Mouse (Mus musculus) stomach, embryonic 15.5 days (tissue): Measurements from ENCODE around the gene F8. TPM values are rescaled to one million over a fixed set of nuclear protein-coding genes. Genes with fewer than 3 reads are reported as not detected.

Experiments used
- ATAC-seq: fragments of 200-750 bp; cut with Nextera tagmentation; 2 replicates; pipeline ENCODE4 v1.8.0; 2017; ENCODE audit warnings: low read depth, moderate number of reproducible peaks, moderate TSS enrichment; ENCODE audit not compliant: insufficient read depth, low FRiP score
- H3K27ac ChIP-seq: fragments of 300-500 bp; sonication (generic); 2 replicates; pipeline ENCODE4 v1.5.1; 2015; ENCODE audit warnings: mild to moderate bottlenecking, inconsistent platforms
- H3K27me3 ChIP-seq: fragments of 300-500 bp; sonication (generic); replicated peaks from 2 replicates; pipeline ENCODE4 v1.6.1; 2015; ENCODE audit warnings: inconsistent platforms
- H3K36me3 ChIP-seq: fragments of 300-500 bp; sonication (generic); 2 replicates; pipeline ENCODE4 v1.6.1; 2015; ENCODE audit warnings: inconsistent platforms
- H3K4me1 ChIP-seq: fragments of 300-500 bp; sonication (generic); 2 replicates; pipeline ENCODE4 v1.6.1; 2015; ENCODE audit warnings: inconsistent platforms
- H3K4me2 ChIP-seq: fragments of 300-500 bp; sonication (generic); 2 replicates; pipeline ENCODE4 v1.6.1; 2015; ENCODE audit warnings: mild to moderate bottlenecking, inconsistent platforms
- H3K4me3 ChIP-seq: fragments of 300-500 bp; sonication (generic); replicated peaks from 2 replicates; pipeline ENCODE4 v1.5.1; 2015; ENCODE audit warnings: inconsistent platforms
- H3K9ac ChIP-seq: fragments of 300-500 bp; sonication (generic); 2 replicates; pipeline ENCODE4 v1.6.1; 2015; ENCODE audit warnings: inconsistent platforms
- H3K9me3 ChIP-seq: fragments of 300-500 bp; sonication (generic); 2 replicates; pipeline ENCODE4 v1.6.1; 2016; ENCODE audit warnings: inconsistent platforms
- WGBS: fragments of 180-500 bp; shearing (Covaris S2); methylation state at CpG from one replicate; pipeline ENCODE4 v1.1.7; 2015; 5-methylcytosine and 5-hydroxymethylcytosine counted together
- polyA plus RNA-seq: library from polyadenylated mRNA; unstranded; fragments of >200 nt; fragmentation: Nextera tagmentation; extraction: Ambion mirVana; gene quantifications from 2 replicates; pipeline ENCODE4 v1.2.1, GENCODE M21; 2015

Gene F8
- polyA plus RNA-seq, 1 experiment from 2014 or later: 1.5 TPM

DNA sequence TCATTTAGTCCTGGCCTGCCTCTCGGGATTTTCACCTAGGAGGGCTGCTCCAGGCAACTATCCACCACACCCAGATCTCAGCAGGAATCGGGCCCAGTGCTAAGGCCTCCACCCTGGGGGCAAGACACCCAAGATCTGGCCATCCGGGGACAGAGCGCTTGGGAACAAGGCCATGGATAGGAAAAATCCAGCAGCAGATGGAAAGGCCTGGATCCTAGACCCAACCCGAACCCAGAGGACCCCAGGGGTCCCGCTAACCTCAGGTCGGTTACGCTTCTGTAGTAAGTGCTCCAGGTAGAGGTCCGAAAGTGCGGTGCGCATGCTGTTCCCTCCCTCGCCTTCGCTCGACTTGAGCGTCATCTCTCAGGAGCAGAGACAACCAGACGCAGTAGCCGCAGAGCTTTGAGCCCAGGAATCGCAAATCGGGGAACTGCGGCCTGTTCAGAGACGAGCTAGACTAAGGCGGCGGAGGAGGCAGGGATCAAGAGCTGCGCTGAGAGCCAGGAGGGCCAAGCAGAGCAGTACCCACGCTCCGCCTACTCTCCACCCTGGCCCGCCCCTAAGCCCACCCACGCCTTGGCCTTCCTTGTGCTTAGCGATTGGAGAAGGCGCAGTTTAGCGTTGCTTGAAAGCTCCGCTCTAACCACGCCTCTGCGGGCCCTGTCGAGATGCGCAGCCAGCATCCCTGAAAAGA lies 251.8 kb downstream of the F8 start, which contains the start of gene Mpp1:
Gene Mpp1, minus strand, starts transcription at position 550 of the 694 bp plus-strand sequence.
- H3K4me3 ChIP-seq: peak within 1 kb of the TSS; percentile 54
- H3K9ac ChIP-seq: peak within 1 kb of the TSS; percentile 48; the same call in 1 of the 2 replicates
- H3K27ac ChIP-seq: peak within 1 kb of the TSS; percentile 59; the same call in 1 of the 2 replicates
- H3K4me1 ChIP-seq: no peaks in the 10 kb centered on the region
- H3K27me3 ChIP-seq: no peaks in the 10 kb centered on the region
- no peaks in the 10 kb centered on the region for H3K9me3 ChIP-seq
- no peaks in the 10 kb centered on the region for H3K36me3 ChIP-seq
- WGBS: 9% methylated on average over 36 of the region's 36 CpGs
- H3K4me2 ChIP-seq: peak within 1 kb of the TSS; percentile 43
- peak; percentile 98 for ATAC-seq

DNA sequence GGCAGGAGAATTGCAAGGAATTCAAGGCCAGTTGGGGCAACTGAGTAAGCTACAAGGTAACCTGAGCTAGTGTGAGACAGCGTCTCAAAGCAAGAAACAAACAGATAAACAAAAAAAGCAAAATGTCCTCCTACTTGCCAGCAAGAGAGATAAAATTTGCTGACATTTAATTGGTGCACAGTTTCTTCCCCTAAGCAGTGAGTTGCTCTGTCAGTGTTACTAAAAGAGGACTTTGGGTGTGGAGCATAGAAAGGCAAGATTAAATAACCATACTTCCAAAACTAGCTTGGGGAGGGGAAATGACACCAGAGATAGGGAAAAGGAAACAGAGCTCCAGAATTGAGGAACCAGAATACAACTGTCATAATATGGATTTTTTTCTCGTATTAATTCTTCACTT lies 252.9 kb downstream of the F8 start:
- Histone ChIP-seq H3K36me3 (no peaks in the 10 kb centered on the region), H3K4me1 (no peaks in the 10 kb centered on the region), H3K4me3 (no peak overlapping the region), H3K4me2 (peak overlapping the region; percentile 43; the same call in 1 of the 2 replicates), H3K9me3 (no peaks in the 10 kb centered on the region), H3K27ac (no peak overlapping the region), H3K9ac (no peak overlapping the region), H3K27me3 (no peaks in the 10 kb centered on the region)
- ATAC-seq: no peak
- WGBS: 62% methylated on average over 2 of the region's 2 CpGs

DNA sequence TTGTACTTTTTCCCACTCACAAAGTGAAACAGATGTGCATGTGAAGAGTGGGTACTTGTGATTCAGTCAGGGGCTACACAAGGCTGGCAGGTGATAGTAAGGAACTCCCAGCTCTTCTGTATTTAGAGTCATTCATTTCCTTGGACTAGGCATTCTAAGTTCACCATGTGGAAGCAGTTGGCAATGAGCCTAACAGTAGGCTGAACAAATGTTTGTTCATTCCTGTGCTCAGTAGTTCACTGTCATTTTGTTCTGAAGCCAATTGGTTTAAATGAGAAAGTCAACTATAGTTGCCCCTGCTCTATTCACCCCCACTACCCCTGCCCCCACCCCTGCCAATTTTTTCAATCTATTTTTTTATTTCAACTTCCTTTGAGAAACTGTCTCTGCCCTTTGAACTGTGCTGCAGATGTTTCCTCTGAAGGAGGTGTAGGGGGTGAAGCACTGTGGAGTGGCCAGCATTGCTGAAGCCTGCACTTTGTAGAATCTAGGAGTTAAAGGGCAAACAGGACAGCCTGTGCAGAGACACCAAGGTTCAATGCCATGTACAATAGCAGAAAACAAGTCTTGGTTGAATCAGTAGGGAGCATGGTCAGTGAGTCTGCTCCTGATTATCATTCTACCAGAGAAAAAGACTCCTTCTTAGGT lies 254.0 kb downstream of the F8 start:
- no peaks in the 10 kb centered on the region for H3K36me3 ChIP-seq
- H3K9ac ChIP-seq: no peak overlapping the region
- no peak overlapping the region for H3K4me3 ChIP-seq
- ATAC-seq: peak; percentile 38
- H3K4me2 ChIP-seq: peak overlapping the region; percentile 17; the same call in 1 of the 2 replicates
- H3K27ac ChIP-seq: no peak overlapping the region
- no peaks in the 10 kb centered on the region for H3K9me3 ChIP-seq
- no peaks in the 10 kb centered on the region for H3K4me1 ChIP-seq
- no peaks in the 10 kb centered on the region for H3K27me3 ChIP-seq

DNA sequence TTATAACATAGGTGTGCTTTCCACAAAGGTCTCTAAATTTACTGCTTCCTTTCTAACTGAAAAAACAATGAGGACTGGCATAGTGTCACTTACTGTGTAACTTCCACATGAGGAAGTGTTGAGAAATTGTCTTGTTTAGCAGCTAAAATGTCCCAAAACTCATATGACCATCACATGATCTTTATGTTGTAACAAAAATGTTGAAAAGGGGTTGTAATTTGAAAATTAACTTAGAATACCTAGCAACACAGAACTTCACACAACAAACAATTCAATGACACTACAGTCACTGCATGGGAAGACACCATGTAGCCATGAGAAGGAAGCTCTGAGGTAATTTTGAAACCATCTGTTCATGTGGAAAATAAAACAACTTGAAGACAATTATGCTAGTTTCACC lies 255.5 kb downstream of the F8 start:
- no peaks in the 10 kb centered on the region for H3K9me3 ChIP-seq
- H3K4me3 ChIP-seq: no peak overlapping the region
- H3K9ac ChIP-seq: no peak overlapping the region
- no peak for ATAC-seq
- H3K27ac ChIP-seq: no peak overlapping the region
- H3K27me3 ChIP-seq: no peaks in the 10 kb centered on the region
- H3K4me2 ChIP-seq: no peak overlapping the region
- no peaks in the 10 kb centered on the region for H3K36me3 ChIP-seq
- no peaks in the 10 kb centered on the region for H3K4me1 ChIP-seq

DNA sequence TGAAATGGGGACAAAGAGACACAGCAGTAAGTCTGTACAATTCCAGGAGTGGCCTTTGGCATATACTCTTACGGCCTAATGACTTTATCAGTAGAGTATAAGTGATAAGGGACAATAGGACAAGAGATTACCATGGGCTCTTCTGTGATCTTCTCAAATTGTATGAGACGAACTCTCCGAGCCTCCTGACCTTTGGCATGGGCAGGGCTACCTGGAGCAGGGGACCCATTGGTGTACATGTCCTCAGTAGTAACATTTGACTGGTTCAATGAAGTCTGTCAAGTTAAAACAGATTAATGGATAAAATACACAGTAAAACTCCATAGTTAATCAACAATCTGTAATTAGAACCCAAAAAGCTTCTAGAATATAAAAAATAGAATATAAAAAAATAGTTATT lies 256.8 kb downstream of the F8 start:
- 81% methylated on average over 3 of the region's 3 CpGs for WGBS
- no peak overlapping the region for H3K4me2 ChIP-seq
- H3K27me3 ChIP-seq: no peaks in the 10 kb centered on the region
- no peaks in the 10 kb centered on the region for H3K4me1 ChIP-seq
- H3K9me3 ChIP-seq: no peaks in the 10 kb centered on the region
- no peak overlapping the region for H3K27ac ChIP-seq
- no peak overlapping the region for H3K9ac ChIP-seq
- no peak for ATAC-seq
- H3K4me3 ChIP-seq: no peak overlapping the region
- H3K36me3 ChIP-seq: no peaks in the 10 kb centered on the region

Other genes with a start within 250 kb of the F8 start
- not detected in 2 replicates for gene Smim9, start 218.8 kb downstream of the F8 start, polyA plus RNA-seq
- gene Fundc2, start 216 bp downstream of the F8 start, polyA plus RNA-seq: 46.8 and 57.8 TPM in 2 replicates
- gene Cmc4, start 34.0 kb upstream of the F8 start, polyA plus RNA-seq: 20.6 and 23.9 TPM in 2 replicates
- gene Mtcp1, start 34.0 kb upstream of the F8 start, polyA plus RNA-seq: 9.0 and 10.6 TPM in 2 replicates
- 69.8 and 74.4 TPM in 2 replicates for gene Brcc3, start 34.0 kb upstream of the F8 start, polyA plus RNA-seq
- gene Vbp1, start 131.7 kb upstream of the F8 start, polyA plus RNA-seq: 157 and 160 TPM in 2 replicates
- gene Rab39b, start 195.6 kb upstream of the F8 start, polyA plus RNA-seq: 2.2 TPM in 2 replicates